Mouse (Mus musculus): ENCODE data around the gene Cnp. TPM values are rescaled to one million over a fixed set of nuclear protein-coding genes. Genes with fewer than 3 reads are reported as not detected.
"Not testable (repeated sequence)": the region's sequence is repeated elsewhere in the genome, so short reads cannot be mapped to it uniquely, and the experiment has no call there.

Gene Cnp
- polyA plus RNA-seq, 1 experiment from 2014 or later: 25.1 TPM

- H3K4me3 ChIP-seq: no peak overlapping the region
- DNase-seq (ENCODE audit: low spot score): no peak
- H3K27me3 ChIP-seq (replicated peaks; ENCODE audit: low read depth, poor library complexity, severe bottlenecking): peaks cover 15% of the 10 kb centered on the region
- H3K27ac ChIP-seq (replicated peaks): no peak overlapping the region
- WGBS: 93% methylated on average over 9 of the region's 9 CpGs
- H3K9me3 ChIP-seq: no peaks in the 10 kb centered on the region
- H3K36me3 ChIP-seq (replicated peaks): peaks cover 79% of the 10 kb centered on the region
- H3K4me1 ChIP-seq: peaks cover 17% of the 10 kb centered on the region
Measured at GRCm38 (mm10) chr11:100579116-100579799, 4.6 kb downstream of the Cnp start.

- WGBS: 90% methylated on average over 13 of the region's 13 CpGs
- H3K36me3 ChIP-seq (replicated peaks): peaks cover 89% of the 10 kb centered on the region
- H3K4me1 ChIP-seq: peaks cover 10% of the 10 kb centered on the region
Measured at GRCm38 (mm10) chr11:100580275-100580674, 5.6 kb downstream of the Cnp start.

GRCm38 (mm10) chr11:100581756-100582155 is 7.1 kb downstream of the Cnp start:
- Histone ChIP-seq H3K27ac (replicated peaks) (no peak overlapping the region), H3K4me1 (no peaks in the 10 kb centered on the region), H3K36me3 (replicated peaks) (peaks cover 98% of the 10 kb centered on the region), H3K4me3 (no peak overlapping the region), H3K27me3 (replicated peaks; ENCODE audit: low read depth, poor library complexity, severe bottlenecking) (0 out of 2 replicates have a peak, but pooled peaks cover under 1% of the 10 kb centered on the region), H3K9me3 (no peaks in the 10 kb centered on the region)
- no peak for DNase-seq (ENCODE audit: low spot score)
- 93% methylated on average over 4 of the region's 4 CpGs for WGBS

More at GRCm38 (mm10) chr11:100580275-100580674, 5.6 kb downstream of the Cnp start:
- Histone ChIP-seq H3K27me3 (replicated peaks; ENCODE audit: low read depth, poor library complexity, severe bottlenecking) (peaks cover 15% of the 10 kb centered on the region), H3K9me3 (no peaks in the 10 kb centered on the region), H3K27ac (replicated peaks) (no peak overlapping the region), H3K4me3 (no peak overlapping the region)
- no peak for DNase-seq (ENCODE audit: low spot score)

GRCm38 (mm10) chr11:100582413-100582812 is 7.7 kb downstream of the Cnp start:
- H3K9me3 ChIP-seq; H3K27ac ChIP-seq (replicated peaks); H3K4me1 ChIP-seq; H3K27me3 ChIP-seq (replicated peaks; ENCODE audit: low read depth, poor library complexity, severe bottlenecking); H3K4me3 ChIP-seq; DNase-seq (ENCODE audit: low spot score): not testable (repeated sequence)
- peaks cover 98% of the 10 kb centered on the region for H3K36me3 ChIP-seq (replicated peaks)
- 94% methylated on average over 1 of the region's 1 CpGs for WGBS

GRCm38 (mm10) chr11:100582836-100583235 is 8.1 kb downstream of the Cnp start:
- Histone ChIP-seq H3K36me3 (replicated peaks) (peaks cover 100% of the 10 kb centered on the region), H3K27me3 (replicated peaks; ENCODE audit: low read depth, poor library complexity, severe bottlenecking) (no peaks in the 10 kb centered on the region), H3K4me1 (no peaks in the 10 kb centered on the region), H3K4me3 (no peak overlapping the region), H3K9me3 (no peaks in the 10 kb centered on the region), H3K27ac (replicated peaks) (no peak overlapping the region)
- DNase-seq (ENCODE audit: low spot score): no peak
- WGBS: 93% methylated on average over 2 of the region's 2 CpGs

GRCm38 (mm10) chr11:100584561-100584961 is 9.9 kb downstream of the Cnp start:
- no peak overlapping the region for H3K27ac ChIP-seq (replicated peaks)
- no peak for DNase-seq (ENCODE audit: low spot score)
- H3K27me3 ChIP-seq (replicated peaks; ENCODE audit: low read depth, poor library complexity, severe bottlenecking): no peaks in the 10 kb centered on the region
- WGBS: 92% methylated on average over 7 of the region's 7 CpGs
- H3K4me3 ChIP-seq: no peak overlapping the region
- no peaks in the 10 kb centered on the region for H3K4me1 ChIP-seq
- H3K36me3 ChIP-seq (replicated peaks): peaks cover 100% of the 10 kb centered on the region
- no peaks in the 10 kb centered on the region for H3K9me3 ChIP-seq

- Histone ChIP-seq H3K9me3 (no peaks in the 10 kb centered on the region), H3K27me3 (replicated peaks; ENCODE audit: low read depth, poor library complexity, severe bottlenecking) (no peaks in the 10 kb centered on the region), H3K36me3 (replicated peaks) (peaks cover 100% of the 10 kb centered on the region), H3K27ac (replicated peaks) (no peak overlapping the region), H3K4me1 (no peaks in the 10 kb centered on the region), H3K4me3 (no peak overlapping the region)
- no peak for DNase-seq (ENCODE audit: low spot score)
- 97% methylated on average over 3 of the region's 3 CpGs for WGBS
Measured at GRCm38 (mm10) chr11:100585148-100585547, 10.4 kb downstream of the Cnp start.

GRCm38 (mm10) chr11:100588462-100588861 is 13.8 kb downstream of the Cnp start:
- no peaks in the 10 kb centered on the region for H3K27me3 ChIP-seq (replicated peaks; ENCODE audit: low read depth, poor library complexity, severe bottlenecking)
- no peak overlapping the region for H3K4me3 ChIP-seq
- 94% methylated on average over 2 of the region's 2 CpGs for WGBS
- H3K36me3 ChIP-seq (replicated peaks): peaks cover 100% of the 10 kb centered on the region
- no peaks in the 10 kb centered on the region for H3K4me1 ChIP-seq
- H3K9me3 ChIP-seq: no peaks in the 10 kb centered on the region
- no peak overlapping the region for H3K27ac ChIP-seq (replicated peaks)
- no peak for DNase-seq (ENCODE audit: low spot score)

- DNase-seq (ENCODE audit: low spot score): no peak
- Histone ChIP-seq H3K36me3 (replicated peaks) (peaks cover 100% of the 10 kb centered on the region), H3K4me1 (no peaks in the 10 kb centered on the region), H3K27ac (replicated peaks) (no peak overlapping the region), H3K9me3 (no peaks in the 10 kb centered on the region), H3K27me3 (replicated peaks; ENCODE audit: low read depth, poor library complexity, severe bottlenecking) (no peaks in the 10 kb centered on the region), H3K4me3 (no peak overlapping the region)
- WGBS: 87% methylated on average over 11 of the region's 11 CpGs
Measured at GRCm38 (mm10) chr11:100592346-100593046, 17.8 kb downstream of the Cnp start.

GRCm38 (mm10) chr11:100594608-100595007 is 19.9 kb downstream of the Cnp start:
- Histone ChIP-seq H3K36me3 (replicated peaks) (peaks cover 100% of the 10 kb centered on the region), H3K4me1 (no peaks in the 10 kb centered on the region), H3K4me3 (no peak overlapping the region), H3K9me3 (no peaks in the 10 kb centered on the region), H3K27ac (replicated peaks) (no peak overlapping the region), H3K27me3 (replicated peaks; ENCODE audit: low read depth, poor library complexity, severe bottlenecking) (no peaks in the 10 kb centered on the region)
- no peak for DNase-seq (ENCODE audit: low spot score)
- WGBS: 93% methylated on average over 7 of the region's 7 CpGs

GRCm38 (mm10) chr11:100595533-100595932 is 20.8 kb downstream of the Cnp start:
- no peaks in the 10 kb centered on the region for H3K9me3 ChIP-seq
- WGBS: 91% methylated on average over 4 of the region's 4 CpGs
- H3K36me3 ChIP-seq (replicated peaks): peaks cover 100% of the 10 kb centered on the region
- DNase-seq (ENCODE audit: low spot score): no peak
- no peaks in the 10 kb centered on the region for H3K27me3 ChIP-seq (replicated peaks; ENCODE audit: low read depth, poor library complexity, severe bottlenecking)
- H3K4me1 ChIP-seq: no peaks in the 10 kb centered on the region
- no peak overlapping the region for H3K27ac ChIP-seq (replicated peaks)
- no peak overlapping the region for H3K4me3 ChIP-seq

- WGBS: 89% methylated on average over 4 of the region's 4 CpGs
- H3K9me3 ChIP-seq: no peaks in the 10 kb centered on the region
- H3K4me3 ChIP-seq: no peak overlapping the region
- peaks cover 98% of the 10 kb centered on the region for H3K36me3 ChIP-seq (replicated peaks)
- no peak overlapping the region for H3K27ac ChIP-seq (replicated peaks)
- DNase-seq (ENCODE audit: low spot score): no peak
- no peaks in the 10 kb centered on the region for H3K27me3 ChIP-seq (replicated peaks; ENCODE audit: low read depth, poor library complexity, severe bottlenecking)
- H3K4me1 ChIP-seq: no peaks in the 10 kb centered on the region
Measured at GRCm38 (mm10) chr11:100598074-100598473, 23.4 kb downstream of the Cnp start.

- no peak overlapping the region for H3K4me3 ChIP-seq
- H3K36me3 ChIP-seq (replicated peaks): peaks cover 91% of the 10 kb centered on the region
- 98% methylated on average over 3 of the region's 3 CpGs for WGBS
- no peaks in the 10 kb centered on the region for H3K9me3 ChIP-seq
- no peak for DNase-seq (ENCODE audit: low spot score)
- no peaks in the 10 kb centered on the region for H3K27me3 ChIP-seq (replicated peaks; ENCODE audit: low read depth, poor library complexity, severe bottlenecking)
- H3K27ac ChIP-seq (replicated peaks): no peak overlapping the region
- H3K4me1 ChIP-seq: no peaks in the 10 kb centered on the region
Measured at GRCm38 (mm10) chr11:100601372-100601771, 26.7 kb downstream of the Cnp start.

Data from embryonic facial prominence, embryonic 10.5 days (tissue).